Mouse (Mus musculus): Measurements from ENCODE around the gene Snrnp35. TPM values are rescaled to one million over a fixed set of nuclear protein-coding genes. Genes with fewer than 3 reads are reported as not detected.

The Snrnp35 gene
- polyA plus RNA-seq, 2 experiments from 2014 or later: 5.0 to 12.3 TPM

DNA sequence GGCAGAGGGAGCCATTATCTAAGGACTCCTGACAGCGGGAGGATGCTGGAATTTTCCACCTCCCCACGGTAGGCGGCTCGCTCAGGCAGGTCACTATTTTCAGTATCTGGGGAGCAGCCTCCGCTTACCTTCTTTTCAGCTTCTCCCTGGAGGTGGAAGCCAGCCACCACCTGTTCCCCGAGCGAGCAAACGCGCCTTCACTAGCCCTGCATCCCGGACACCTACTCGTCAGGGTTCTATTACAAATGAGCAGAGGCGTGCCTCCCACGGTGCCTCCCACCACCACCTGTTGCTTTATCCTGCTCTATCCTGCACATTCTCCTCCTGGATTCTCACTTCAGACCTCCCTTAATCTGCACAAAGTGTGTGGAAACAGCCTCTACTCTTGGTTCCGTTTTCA lies 20.8 kb downstream of the Snrnp35 start:
- ATAC-seq: no peak

DNA sequence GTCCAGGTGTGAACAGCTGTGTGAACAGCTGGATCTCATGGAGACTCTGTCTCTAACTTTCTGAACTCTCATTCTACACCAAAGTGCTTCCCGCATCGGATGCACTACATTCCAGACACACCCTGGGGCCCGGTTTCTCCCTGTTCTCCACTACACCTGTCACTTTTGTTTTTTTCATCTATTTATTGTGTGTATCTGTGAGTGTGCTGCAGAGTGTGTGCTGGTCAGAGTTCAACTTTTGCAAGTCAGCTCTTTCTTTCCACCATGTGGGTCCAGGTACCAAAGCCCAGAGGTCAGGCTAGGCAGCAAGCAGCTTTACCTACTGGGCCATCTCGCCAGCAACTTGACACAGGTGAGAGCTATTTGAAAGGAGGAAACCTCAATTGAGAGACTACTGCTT lies 22.3 kb downstream of the Snrnp35 start:
- ATAC-seq: no peak

DNA sequence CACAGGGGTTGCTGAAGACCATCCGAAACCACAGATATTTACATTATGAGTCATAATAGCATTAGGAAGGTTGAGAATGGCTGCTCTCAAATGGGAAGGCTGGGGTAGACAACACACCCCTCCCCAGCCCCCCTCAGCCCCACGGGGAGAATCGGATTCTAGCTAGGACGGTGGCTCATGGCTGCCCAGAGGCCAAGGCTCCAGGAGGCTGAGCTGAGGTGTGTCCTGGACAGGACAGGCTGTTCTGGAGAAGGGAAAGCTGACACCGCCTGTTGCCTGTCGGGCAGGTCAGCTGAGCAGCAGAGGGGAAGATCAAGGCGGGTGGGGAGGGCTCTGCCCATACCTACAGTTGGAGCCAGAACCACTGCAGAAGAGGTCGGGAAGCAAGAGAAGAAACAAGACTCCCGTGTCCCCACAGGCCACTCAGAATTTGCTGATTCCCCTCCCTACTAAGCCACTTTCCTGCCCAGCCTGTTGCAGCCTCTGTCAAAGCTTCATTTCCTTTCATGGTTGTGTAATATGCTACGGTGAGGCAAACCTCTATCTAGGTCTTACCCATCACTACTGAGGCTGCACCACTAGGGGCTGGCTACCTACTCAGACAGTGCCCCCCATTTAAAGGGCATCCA lies 23.9 kb downstream of the Snrnp35 start:
- no peak for ATAC-seq

DNA sequence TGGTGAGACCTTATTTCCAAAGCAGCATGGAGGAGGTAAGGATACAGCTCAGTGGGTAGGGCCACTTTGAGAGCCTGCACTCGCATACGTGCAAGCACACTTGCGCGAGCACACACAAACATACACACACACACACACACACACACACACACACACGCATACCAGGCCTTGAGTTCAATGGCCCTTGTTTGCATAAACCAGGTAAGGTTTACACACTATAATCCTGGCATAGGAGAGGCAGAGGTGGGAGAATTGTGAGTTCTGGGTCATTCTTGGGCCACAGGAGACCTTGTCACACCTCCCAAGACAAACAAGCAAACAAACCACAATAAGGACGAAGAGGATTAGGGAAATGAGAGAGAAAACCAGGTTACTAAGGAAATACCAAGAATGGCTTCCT lies 26.3 kb downstream of the Snrnp35 start:
- no peak for ATAC-seq

DNA sequence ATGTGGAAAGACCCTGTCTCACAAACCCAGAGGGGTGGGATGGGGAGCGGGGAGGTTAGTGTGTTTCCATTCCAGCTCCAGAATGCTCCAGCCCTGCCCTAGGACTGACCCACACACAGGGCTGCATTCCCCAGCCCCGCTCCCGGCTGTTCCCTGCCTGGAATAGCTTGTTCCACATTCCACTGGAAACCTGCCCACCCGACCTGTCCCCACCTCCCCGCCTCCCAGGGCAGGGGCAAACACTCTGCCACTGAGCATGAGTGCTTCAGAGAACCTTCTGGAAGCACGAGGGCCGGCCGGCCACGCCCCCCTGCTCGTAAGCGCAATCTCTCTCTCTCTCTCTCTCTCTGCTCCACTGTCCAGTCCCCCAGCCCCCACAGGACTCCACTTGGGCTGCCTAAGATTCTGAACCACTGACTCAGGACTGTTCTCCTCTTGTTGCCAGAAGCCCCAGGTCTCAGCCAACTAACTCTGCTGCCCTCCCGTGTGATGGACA lies 26.9 kb downstream of the Snrnp35 start:
- ATAC-seq: no peak

DNA sequence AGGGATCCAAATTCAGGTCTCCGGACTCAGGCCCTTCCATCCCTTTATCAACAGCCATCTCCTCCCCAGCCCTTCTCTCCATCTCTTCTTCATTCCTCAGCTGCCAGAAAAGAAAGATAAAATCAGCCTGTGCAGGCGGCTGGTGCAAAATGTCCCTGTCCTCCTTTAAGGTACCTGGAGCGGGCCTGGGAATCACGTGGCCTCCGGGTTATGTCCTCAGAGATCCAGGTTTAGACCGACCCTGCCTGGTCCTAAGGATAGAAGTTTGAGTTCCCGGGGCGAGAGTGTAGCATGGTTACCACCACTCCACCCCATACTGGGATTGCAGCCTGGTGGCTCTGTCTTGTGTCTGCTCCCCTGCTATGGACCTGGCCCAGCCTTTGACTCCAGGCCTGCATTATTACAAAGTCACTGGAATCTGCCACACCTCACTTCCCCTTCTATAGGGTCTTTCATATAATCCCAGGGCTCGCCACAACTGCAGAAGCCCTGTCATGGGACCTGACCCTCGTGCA lies 27.7 kb downstream of the Snrnp35 start:
- ATAC-seq: no peak

DNA sequence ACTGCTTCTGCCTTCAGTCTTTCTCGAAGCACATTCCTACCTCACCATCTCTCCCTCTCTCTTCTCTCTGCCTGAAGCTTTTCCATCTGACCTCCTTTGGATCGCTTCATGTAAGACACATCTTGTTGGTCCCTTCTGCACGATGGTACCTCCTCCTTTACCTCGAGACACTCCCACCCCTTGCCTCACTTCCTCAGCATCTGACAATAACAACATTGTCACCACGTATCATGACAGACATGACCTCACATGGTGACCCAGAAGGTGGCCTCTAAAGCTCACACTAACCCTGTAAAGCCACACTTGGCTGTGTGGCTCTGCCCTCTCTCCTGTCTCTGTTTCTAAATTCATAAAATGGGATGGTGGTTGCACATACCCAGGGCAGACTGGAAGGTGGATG lies 32.9 kb downstream of the Snrnp35 start:
- ATAC-seq: no peak

DNA sequence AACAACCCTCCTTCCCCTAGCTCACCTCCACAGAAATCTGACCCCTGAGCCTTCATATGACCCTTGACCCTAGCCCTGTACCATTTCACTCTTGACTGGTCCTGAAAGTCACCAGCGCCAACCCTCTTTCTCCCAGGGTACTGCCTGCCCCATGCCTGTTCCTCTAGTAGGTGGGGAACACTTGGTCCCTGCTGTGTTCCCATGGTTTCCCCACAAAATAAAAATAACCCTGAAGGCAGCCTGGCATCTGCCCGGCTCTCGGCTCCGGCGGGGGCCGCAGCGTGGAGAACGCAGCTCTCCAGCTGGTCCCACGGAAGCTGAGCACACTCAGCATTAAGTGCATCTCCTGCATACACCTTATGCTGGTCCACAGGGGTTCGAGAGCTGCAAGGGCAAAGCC lies 35.7 kb downstream of the Snrnp35 start:
- ATAC-seq: no peak

DNA sequence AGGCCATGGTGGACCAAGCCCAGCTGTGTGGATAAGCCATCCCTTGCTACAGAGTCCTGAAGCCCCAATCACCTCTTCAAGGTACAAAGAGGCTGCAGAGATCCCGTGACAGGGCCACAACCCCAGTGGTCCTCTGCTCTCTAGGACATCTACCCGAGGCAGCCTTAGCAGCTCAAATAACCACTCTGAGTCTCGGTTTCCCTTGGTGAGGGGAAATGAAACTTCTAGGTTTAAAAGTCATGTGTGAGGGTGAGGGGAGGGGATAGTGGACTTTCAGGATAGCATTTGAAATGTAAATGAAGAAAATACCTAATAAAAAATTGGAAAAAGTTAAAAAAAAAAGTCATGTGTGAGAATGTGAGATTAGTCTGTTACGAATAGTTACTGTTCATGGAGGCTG lies 38.7 kb downstream of the Snrnp35 start:
- no peak for ATAC-seq

DNA sequence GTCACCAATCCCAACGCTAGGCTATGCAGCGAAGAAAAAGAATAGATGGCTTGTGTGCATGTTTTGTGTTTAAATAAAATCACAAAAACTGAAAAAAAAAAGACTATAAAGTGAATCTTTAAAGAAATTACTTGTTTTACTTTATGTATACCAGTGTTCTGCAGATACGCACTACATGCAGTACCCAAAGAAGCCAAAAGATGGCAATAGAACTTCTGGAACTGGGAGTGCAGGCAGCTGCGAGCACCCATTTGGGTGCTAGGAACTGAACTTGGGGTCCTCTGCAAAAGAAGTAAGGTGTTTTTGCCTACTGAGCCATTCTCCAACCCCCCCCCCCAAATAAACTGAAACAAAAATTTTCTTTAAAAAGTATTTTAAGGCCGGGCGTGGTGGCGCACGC lies 40.1 kb downstream of the Snrnp35 start:
- no peak for ATAC-seq

DNA sequence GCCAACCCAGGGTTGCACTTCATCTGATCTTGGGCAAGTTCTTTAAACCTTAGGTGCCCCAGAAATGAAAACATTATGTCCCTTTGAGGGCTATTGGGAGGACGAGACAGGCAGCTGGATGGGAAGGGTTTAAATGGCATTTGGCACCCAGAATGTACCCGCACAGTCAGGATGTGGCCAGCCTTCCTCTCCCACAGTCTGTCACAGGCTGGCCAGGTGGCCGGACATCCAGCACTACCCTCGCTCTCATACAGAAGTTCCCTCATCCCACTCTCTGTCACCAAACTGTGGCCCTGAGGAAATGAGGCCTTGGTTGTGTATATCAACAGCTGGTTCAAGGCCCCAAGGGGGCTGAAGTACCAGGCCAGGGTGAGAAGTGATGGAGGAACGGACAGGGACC lies 42.0 kb downstream of the Snrnp35 start:
- ATAC-seq: no peak

DNA sequence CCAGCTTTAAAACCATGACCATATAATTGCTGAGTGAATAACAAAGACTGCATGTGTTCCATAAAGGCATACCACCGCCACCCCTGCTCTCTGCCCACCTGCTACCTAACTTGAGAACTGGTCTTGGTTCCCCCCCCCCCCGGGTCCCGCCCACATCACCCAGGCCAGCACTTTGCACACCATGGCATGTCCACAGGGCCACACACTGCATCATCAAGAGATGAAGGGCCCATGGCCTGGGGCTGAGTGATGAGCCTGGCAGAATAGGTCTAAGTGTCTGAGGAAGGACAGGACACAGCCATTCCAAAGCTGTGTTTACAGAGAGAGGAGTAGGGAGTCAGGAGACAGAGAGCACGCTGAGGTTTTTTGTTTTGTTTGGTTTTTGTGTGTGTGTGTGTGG lies 45.4 kb downstream of the Snrnp35 start:
- no peak for ATAC-seq

DNA sequence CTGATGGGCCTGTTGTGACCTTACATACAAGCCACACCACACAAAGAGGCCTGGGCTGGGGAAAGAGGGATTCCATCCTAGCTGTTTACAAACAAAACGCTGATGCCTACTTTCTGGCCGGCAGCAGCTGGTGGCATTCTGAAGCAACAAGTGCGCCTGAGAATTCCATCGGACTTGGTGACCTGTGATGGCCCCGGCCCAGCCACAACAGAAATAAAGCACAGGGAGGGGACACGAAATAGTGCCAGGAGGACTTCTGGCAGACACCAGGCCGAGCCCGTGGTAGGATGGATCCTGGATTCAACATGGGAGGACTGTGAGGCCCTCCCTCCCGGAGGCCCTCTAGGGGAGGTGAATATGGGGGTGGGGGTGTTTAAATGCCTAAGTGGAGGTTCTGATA lies 45.9 kb downstream of the Snrnp35 start:
- no peak for ATAC-seq

DNA sequence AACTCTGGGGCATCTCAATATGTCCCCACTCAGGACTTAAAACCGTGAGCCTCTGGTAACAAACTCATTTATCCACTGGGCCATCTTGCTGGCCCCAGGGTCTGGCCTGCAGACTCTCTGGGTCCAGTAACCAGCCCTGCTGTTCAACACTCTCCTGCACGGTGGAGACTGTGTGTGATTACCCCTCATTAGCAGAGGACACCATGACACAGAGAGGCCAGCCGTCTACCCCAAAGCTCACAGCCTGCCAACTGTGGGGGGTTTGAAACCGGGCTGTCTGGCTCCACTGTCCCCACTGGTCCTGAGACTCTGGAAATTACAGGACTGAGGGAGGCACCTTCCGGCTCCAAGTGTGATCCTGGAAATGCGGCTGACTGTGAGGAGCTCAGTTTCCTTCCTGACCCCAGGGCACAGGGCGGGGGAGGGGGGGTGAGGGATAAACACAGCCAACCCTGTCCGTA lies 46.3 kb downstream of the Snrnp35 start:
- ATAC-seq: no peak

DNA sequence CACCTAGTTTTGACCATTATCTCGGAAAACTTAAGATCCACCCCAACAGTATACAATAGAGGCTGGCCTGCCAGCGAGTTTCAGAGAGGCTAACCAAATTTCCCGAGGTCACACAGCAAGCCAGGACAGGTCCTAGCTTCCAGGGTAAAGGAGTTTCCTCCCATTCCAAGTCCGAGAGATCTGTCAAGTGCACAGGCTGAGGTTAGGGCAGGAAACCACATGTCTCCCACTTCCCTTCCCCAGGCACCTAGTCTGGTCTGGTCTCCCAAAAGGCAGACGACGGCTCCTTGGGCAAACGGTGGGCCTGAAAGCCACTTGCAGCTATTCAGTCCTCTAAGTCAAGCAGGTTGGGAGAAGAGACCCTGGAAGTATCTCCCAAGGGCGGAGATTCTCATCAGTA lies 46.8 kb downstream of the Snrnp35 start:
- ATAC-seq: no peak

DNA sequence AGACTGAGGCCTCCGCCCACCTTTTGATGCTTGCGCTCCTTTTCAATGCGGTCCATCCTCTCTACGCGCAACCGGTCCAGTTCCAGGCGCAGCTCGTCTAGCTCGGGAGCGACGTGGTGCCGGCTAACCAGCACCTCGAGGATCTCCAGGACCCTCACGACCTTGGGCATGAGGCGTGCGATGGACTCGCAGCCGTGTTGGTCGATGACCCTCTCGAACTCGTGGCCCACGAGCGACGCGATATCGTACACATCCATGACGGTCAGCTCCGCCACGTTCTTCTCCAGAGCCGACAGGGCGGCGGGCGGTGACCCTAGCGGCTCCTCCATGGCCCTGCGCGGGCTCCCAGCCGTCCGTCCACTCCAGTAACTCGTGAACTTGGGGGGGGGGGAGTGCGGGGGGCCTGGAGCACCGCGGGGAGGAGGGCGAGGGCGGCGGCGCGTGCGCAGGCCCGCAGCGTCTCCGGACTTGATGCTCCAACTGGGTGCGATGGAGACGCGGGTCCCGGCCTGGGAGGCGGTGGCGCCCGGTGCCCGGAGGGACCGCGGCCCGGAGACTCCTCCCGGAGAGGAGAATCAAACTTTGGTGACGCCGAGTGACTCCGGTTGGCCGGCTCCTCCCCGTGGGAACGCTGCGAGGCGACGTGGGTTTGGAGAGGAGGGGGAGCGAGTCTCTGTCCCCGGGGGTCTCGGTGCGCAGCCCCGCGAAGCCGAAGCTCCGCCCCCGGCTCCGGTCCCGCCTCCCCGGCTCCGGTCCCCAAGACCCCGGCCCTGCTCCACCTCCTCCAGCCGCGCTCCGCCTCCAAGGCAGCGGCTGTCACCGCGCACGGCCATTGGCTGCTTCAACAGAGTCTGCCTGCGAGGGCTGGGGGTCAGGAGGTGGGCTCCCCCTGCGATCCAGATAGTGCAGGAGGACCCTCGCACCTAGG lies 48.0 kb downstream of the Snrnp35 start, which contains the start of gene Rilpl1:
Rilpl1 (minus strand) TSS at position 737 of the 928 bp plus-strand sequence.
- ATAC-seq: peak; percentile 77

DNA sequence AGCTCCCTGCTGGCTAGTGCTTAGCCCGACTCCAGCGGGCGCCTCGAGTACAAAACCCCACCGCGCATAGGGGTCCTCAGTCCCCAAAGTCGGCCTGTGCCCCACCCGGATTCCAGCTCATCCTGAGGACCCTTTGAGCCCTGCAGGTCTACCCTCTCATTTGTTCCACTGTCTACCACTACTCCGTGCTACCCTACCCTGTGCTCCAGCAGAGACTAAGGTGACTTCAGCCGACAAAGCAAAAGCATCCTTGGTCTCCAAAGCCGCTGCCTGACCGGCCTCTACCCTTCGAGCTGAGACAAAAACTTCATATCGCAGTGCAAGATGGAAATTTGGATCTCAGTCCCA lies 48.6 kb downstream of the Snrnp35 start:
- no peak for ATAC-seq

DNA sequence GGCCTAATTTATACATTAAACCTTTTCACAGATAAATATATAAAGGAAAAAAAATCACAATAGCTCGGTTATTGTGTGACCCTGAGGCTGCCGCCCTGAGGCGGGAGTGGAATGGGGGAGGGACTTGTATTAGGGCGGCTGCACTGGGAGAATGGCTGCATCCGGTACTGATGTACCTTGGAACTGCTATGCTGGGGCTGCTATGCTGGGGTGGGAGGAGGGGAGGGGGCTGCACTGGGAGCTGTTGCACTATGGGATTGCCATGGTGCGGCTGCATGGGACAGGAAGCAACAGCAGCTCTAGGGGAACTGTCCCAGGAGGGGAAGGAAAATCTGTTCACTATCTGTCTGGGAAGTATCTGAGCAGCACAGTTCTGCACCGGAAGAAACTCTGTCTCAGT lies 49.5 kb downstream of the Snrnp35 start:
- ATAC-seq: no peak

DNA sequence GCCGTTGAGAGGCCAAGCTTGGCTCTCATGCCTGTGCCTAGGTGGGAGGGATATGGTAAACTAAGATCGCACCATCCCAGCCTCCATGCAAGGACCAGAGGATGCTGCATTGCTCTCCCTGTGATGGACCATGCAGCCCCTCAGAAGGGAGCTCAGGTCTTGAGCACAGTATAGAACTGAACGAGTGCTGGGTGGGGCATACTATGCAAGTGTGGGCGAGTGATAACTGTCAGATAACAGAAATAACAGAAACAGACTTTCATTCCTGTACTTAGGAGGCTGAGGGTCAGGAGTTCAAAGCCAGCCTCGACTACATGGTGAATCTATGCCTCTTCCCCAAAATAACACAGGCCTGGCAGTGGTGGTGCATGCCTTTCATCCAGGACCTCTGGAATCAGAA lies 52.1 kb downstream of the Snrnp35 start:
- no peak for ATAC-seq

DNA sequence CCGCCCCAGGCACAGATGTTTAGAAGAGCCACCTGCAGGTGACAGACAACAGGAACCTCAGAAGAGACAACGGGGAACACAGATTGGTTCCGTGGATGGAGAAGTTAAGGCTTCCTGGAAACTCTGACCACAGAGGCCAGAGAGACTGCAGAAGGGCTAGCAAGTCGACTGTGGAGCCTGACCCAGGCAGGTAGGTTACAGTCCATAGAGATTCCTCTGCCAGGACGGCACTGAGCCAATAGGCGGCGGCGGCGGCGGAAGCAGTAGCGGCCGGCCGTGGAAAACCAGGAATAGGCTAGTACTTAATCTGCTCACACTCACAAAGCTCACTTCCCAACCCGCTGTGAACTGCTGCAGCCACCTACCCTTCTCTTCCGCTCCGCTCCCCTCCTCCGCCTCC lies 53.8 kb downstream of the Snrnp35 start:
- ATAC-seq: no peak

DNA sequence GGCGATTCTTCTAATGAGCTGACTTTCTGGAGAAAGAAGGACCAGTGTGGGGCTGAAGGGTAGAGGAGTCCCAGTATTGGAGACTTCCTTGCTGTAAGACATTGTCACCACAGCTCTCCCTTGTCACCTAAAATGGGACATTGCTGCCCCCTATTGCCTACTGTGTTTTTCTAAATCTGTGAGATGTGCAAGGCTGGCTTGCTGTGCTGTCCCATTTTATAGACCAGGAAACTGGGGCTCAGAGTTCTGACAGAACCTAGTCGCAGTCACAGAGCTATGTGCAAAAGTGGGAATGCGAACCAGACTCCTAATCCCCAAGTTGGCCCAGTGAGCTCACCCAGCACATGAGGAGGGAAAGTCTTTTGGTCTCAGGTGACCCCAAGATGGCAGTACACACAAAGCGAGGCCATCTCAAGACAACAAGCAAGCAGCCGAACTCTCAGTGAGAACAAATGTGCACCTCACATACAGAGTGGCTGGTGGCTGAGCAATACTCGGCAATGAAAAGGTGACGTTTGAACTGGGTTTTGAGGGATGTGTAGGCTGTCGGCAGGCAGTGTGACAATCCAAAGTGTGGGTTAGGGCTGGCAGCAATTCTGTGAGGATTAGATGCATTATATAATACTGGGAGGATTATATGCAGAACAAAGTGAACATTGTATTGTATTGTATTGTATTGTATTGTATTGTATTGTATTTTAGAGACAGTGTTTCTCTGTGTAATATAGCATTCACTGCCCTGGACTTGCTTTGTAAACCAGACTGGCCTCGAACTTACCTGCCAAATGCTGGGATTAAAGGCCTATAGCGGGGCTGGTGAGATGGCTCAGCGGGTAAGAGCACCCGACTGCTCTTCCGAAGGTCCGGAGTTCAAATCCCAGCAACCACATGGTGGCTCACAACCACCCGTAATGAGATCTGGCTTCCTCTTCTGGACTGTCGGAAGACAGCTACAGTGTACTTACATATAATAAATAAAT lies 56.2 kb downstream of the Snrnp35 start:
- ATAC-seq: no peak

DNA sequence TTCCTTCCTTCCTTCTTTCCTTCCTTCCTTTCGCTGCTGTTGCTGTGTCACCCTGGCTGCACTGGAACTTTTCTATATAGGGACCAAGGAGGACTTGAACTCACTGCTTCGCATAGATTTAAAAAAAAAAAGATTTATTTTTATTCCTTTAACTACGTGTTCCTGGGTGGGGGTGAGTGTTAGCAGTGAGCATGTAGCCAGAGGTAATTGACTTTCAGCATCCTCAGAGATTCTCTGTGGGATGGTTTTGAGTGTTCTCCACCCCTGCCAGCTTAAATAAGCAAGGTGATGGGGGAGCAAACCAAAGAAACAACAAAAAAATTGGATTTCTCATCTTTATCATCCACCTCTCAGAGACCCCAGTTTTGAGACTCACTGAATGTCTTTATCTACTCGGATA lies 57.0 kb downstream of the Snrnp35 start:
- ATAC-seq: no peak

DNA sequence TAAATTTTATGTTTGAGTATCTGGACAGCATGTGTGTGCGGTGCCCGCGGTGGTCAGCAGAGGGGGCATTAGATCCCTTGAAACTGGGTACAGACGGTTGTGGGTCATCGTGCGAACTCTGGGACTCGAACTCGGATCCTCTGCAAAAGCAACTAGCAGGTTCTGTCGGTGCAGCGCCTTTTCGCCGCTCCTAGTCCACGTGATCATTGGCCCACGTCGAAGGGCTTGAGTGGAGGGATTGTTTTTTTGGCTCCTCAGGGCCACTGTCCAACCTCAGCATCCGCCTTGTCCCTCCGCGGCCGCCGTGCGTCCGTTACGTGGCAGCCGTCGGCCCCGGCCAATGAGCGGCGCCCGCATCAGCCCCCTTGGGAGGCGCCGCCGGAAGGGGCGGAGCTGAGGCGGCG lies 57.5 kb downstream of the Snrnp35 start, which contains the start of gene Tmed2:
Tmed2 (plus strand) TSS at position 313 of the 404 bp plus-strand sequence.
- ATAC-seq: peak; percentile 85
